Mouse (Mus musculus) limb, embryonic 11.5 days (tissue): ENCODE data around the gene Lsamp. TPM values are rescaled to one million over a fixed set of nuclear protein-coding genes. Genes with fewer than 3 reads are reported as not detected.

Experiments used
- ATAC-seq: fragments of 200-750 bp; cut with Nextera tagmentation; 2 replicates; pipeline ENCODE4 v1.8.0; 2017; ENCODE audit warnings: low read depth; ENCODE audit not compliant: insufficient number of reproducible peaks, low FRiP score, low TSS enrichment
- DNase-seq: peaks from one replicate; pipeline ENCODE4 v3.0.0-alpha.2; 2015; ENCODE audit warnings: low spot score
- H3K27ac ChIP-seq: fragments of 300-500 bp; sonication (generic); replicated peaks from 2 replicates; pipeline ENCODE4 v1.5.1; 2014; ENCODE audit warnings: low read depth, mild to moderate bottlenecking, low read length
- H3K27me3 ChIP-seq: fragments of 300-500 bp; sonication (generic); 2 replicates; pipeline ENCODE4 v1.6.1; 2014; ENCODE audit warnings: mild to moderate bottlenecking, low read length, mixed read lengths; ENCODE audit not compliant: control insufficient read depth, insufficient read depth
- H3K36me3 ChIP-seq: fragments of 300-500 bp; sonication (generic); 2 replicates; pipeline ENCODE4 v1.6.1; 2014; ENCODE audit warnings: mild to moderate bottlenecking, low read length, moderate library complexity, mixed read lengths; ENCODE audit not compliant: control insufficient read depth, insufficient read depth
- H3K4me1 ChIP-seq: fragments of 300-500 bp; sonication (generic); 2 replicates; pipeline ENCODE4 v1.6.1; 2014; ENCODE audit warnings: low read length, mixed read lengths; ENCODE audit not compliant: control insufficient read depth, insufficient read depth
- H3K4me2 ChIP-seq: fragments of 300-500 bp; sonication (generic); 2 replicates; pipeline ENCODE4 v1.6.1; 2014; ENCODE audit warnings: low read depth, mild to moderate bottlenecking, moderate library complexity; ENCODE audit not compliant: severe bottlenecking
- H3K4me3 ChIP-seq: fragments of 300-500 bp; sonication (generic); 2 replicates; pipeline ENCODE4 v1.5.1; 2014; ENCODE audit warnings: low read depth, low read length
- H3K9ac ChIP-seq: fragments of 300-500 bp; sonication (generic); 2 replicates; pipeline ENCODE4 v1.6.1; 2014; ENCODE audit warnings: mild to moderate bottlenecking, low read length
- H3K9me3 ChIP-seq: fragments of 300-500 bp; sonication (generic); 2 replicates; pipeline ENCODE4 v1.6.1; 2016; ENCODE audit warnings: low read length; ENCODE audit not compliant: control insufficient read depth
- WGBS: fragments of 180-500 bp; shearing (Covaris S2); extraction: QIAGEN DNeasy Blood & Tissue Kit; methylation state at CpG from one replicate; pipeline ENCODE4 v1.1.7; 2014; 5-methylcytosine and 5-hydroxymethylcytosine counted together
- polyA plus RNA-seq: library from polyadenylated mRNA; unstranded; fragments of >200 nt; fragmentation: Nextera tagmentation; extraction: Ambion mirVana; gene quantifications from 2 replicates; pipeline ENCODE4 v1.2.1, GENCODE M21; 2014

Lsamp gene
- polyA plus RNA-seq, 1 experiment from 2014 or later = 3.1 TPM

GRCm38 (mm10) chr16:41557104-41557503 is 1572.9 kb downstream of the Lsamp start:
- Histone ChIP-seq H3K9me3 (no peaks in the 10 kb centered on the region), H3K27me3 (no peaks in the 10 kb centered on the region), H3K4me3 (no peak overlapping the region), H3K4me1 (no peaks in the 10 kb centered on the region), H3K4me2 (no peak overlapping the region), H3K9ac (no peak overlapping the region), H3K36me3 (no peaks in the 10 kb centered on the region), H3K27ac (no peak overlapping the region)
- ATAC-seq (no peak), DNase-seq (no peak)

- WGBS = 69% methylated on average over 2 of the region's 2 CpGs
- DNase-seq = no peak
Measured at GRCm38 (mm10) chr16:41565233-41565632, 1581.1 kb downstream of the Lsamp start.

GRCm38 (mm10) chr16:41588675-41589301 is 1604.6 kb downstream of the Lsamp start:
- DNase-seq (no peak), ATAC-seq (no peak)
- no peaks in the 10 kb centered on the region for H3K4me1 ChIP-seq
- no peak overlapping the region for H3K4me2 ChIP-seq
- no peaks in the 10 kb centered on the region for H3K27me3 ChIP-seq
- no peak overlapping the region for H3K9ac ChIP-seq
- 89% methylated on average over 5 of the region's 5 CpGs for WGBS
- no peaks in the 10 kb centered on the region for H3K9me3 ChIP-seq
- H3K27ac ChIP-seq = no peak overlapping the region
- H3K4me3 ChIP-seq = no peak overlapping the region
- H3K36me3 ChIP-seq = no peaks in the 10 kb centered on the region

More at GRCm38 (mm10) chr16:41565233-41565632, 1581.1 kb downstream of the Lsamp start:
- Histone ChIP-seq H3K9me3 (no peaks in the 10 kb centered on the region), H3K36me3 (no peaks in the 10 kb centered on the region), H3K4me3 (no peak overlapping the region), H3K9ac (no peak overlapping the region), H3K4me1 (no peaks in the 10 kb centered on the region), H3K4me2 (no peak overlapping the region), H3K27ac (no peak overlapping the region), H3K27me3 (no peaks in the 10 kb centered on the region)
- no peak for ATAC-seq

- Histone ChIP-seq H3K27ac (no peak overlapping the region), H3K9ac (no peak overlapping the region), H3K4me2 (no peak overlapping the region), H3K36me3 (no peaks in the 10 kb centered on the region), H3K4me1 (no peaks in the 10 kb centered on the region), H3K4me3 (no peak overlapping the region), H3K27me3 (no peaks in the 10 kb centered on the region), H3K9me3 (no peaks in the 10 kb centered on the region)
- ATAC-seq (no peak), DNase-seq (no peak)
- WGBS = 73% methylated on average over 1 of the region's 1 CpGs
Measured at GRCm38 (mm10) chr16:41612229-41612628, 1628.1 kb downstream of the Lsamp start.

- Histone ChIP-seq H3K9ac (no peak overlapping the region), H3K4me2 (no peak overlapping the region), H3K9me3 (no peaks in the 10 kb centered on the region), H3K4me1 (no peaks in the 10 kb centered on the region), H3K27ac (no peak overlapping the region), H3K36me3 (no peaks in the 10 kb centered on the region), H3K27me3 (no peaks in the 10 kb centered on the region), H3K4me3 (no peak overlapping the region)
- WGBS = 88% methylated on average over 1 of the region's 1 CpGs
- DNase-seq (no peak), ATAC-seq (no peak)
Measured at GRCm38 (mm10) chr16:41623871-41624270, 1639.7 kb downstream of the Lsamp start.

GRCm38 (mm10) chr16:41633898-41634297 is 1649.7 kb downstream of the Lsamp start:
- 55% methylated on average over 2 of the region's 2 CpGs for WGBS
- Histone ChIP-seq H3K9me3 (no peaks in the 10 kb centered on the region), H3K27me3 (no peaks in the 10 kb centered on the region), H3K4me1 (no peaks in the 10 kb centered on the region), H3K9ac (no peak overlapping the region), H3K36me3 (no peaks in the 10 kb centered on the region), H3K27ac (no peak overlapping the region), H3K4me2 (no peak overlapping the region), H3K4me3 (no peak overlapping the region)
- no peak for ATAC-seq
- DNase-seq = no peak

GRCm38 (mm10) chr16:41640876-41641275 is 1656.7 kb downstream of the Lsamp start:
- no peaks in the 10 kb centered on the region for H3K36me3 ChIP-seq
- H3K4me1 ChIP-seq = no peaks in the 10 kb centered on the region
- no peak for DNase-seq
- no peak overlapping the region for H3K27ac ChIP-seq
- H3K4me2 ChIP-seq = no peak overlapping the region
- ATAC-seq = no peak
- WGBS = 41% methylated on average over 2 of the region's 2 CpGs
- no peaks in the 10 kb centered on the region for H3K27me3 ChIP-seq
- H3K9ac ChIP-seq = no peak overlapping the region
- H3K9me3 ChIP-seq = no peaks in the 10 kb centered on the region
- H3K4me3 ChIP-seq = no peak overlapping the region

- Histone ChIP-seq H3K4me3 (no peak overlapping the region), H3K9ac (no peak overlapping the region), H3K27me3 (no peaks in the 10 kb centered on the region), H3K4me2 (no peak overlapping the region), H3K9me3 (no peaks in the 10 kb centered on the region), H3K4me1 (no peaks in the 10 kb centered on the region), H3K36me3 (no peaks in the 10 kb centered on the region), H3K27ac (no peak overlapping the region)
- ATAC-seq (no peak), DNase-seq (no peak)
- 86% methylated on average over 2 of the region's 2 CpGs for WGBS
Measured at GRCm38 (mm10) chr16:41653261-41653660, 1669.1 kb downstream of the Lsamp start.
